Mouse (Mus musculus) megakaryocyte, embryonic 14.5 days (primary cell): Measurements from ENCODE around the gene Nhlrc4.

ENCODE experiments used
- FLI1 ChIP-seq: IDR thresholded peaks from 2 replicates; pipeline ENCODE4 v1.6.1; 2012; ENCODE audit warnings: low read length, inconsistent platforms, mixed read lengths
- GATA1 ChIP-seq: IDR thresholded peaks from 3 replicates; pipeline ENCODE4 v1.6.1; 2012; ENCODE audit warnings: mixed read lengths, low read length, inconsistent platforms, borderline replicate concordance

DNA sequence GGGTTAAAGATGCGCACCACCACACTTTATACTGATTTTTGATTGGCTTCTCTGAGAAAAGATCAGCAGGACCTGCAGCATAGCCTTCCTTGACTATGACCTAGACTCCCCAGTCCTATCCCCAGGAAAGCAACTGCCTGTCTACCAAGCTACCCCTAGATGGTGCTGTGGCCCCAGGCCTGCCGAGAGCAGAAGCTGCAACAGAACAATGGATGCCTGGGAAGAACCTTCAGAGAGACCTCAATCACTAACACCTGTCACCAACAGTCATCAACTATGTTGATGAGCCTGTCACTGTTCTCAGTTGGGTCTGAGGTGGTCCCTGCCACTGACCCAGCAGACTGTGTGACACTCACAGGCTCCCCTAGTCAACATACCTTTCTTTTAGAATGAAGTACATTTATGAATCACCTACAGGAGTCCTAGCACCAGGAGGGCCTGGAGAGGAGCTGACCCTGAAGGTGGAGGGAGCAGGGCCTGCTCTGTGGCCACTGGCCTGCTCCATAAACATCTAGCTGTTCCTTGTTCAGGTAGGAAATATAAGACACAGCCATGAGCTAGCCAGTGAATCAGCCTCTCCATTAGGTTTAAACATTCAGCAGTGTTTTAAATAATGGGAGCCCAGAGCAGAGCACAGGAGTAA, 50.7 kb downstream of the Nhlrc4 start:
- TF ChIP-seq FLI1 (no peak), GATA1 (no peak)
